Mouse (Mus musculus): ENCODE measurements around the gene 5730455P16Rik.
A peak's percentile ranks its signal among the peaks of the same experiment; 100 is the strongest.
"Not testable (repeated sequence)": the region's sequence is repeated elsewhere in the genome, so short reads cannot be mapped to it uniquely, and the experiment has no call there.

The 5730455P16Rik gene

DNA sequence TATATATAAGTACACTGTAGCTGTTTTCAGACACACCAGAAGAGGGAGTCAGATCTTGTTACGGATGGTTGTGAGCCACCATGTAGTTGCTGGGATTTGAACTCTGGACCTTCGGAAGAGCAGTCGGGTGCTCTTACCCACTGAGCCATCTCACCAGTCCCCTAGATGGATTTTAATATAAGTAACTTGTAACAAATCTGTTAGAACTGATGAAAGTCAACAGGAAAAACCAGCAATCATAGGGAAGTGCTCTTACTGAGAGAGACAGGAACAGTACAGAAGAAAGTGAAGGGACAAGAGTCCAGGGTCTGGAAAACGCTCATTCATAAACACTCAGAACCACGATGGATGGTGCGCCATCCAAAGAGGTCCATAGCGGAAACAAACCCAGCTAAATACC, 1.4 kb upstream of the 5730455P16Rik start:
- not testable (repeated sequence) for DNase-seq (ENCODE audit: low spot score in 2 of 2)

DNA sequence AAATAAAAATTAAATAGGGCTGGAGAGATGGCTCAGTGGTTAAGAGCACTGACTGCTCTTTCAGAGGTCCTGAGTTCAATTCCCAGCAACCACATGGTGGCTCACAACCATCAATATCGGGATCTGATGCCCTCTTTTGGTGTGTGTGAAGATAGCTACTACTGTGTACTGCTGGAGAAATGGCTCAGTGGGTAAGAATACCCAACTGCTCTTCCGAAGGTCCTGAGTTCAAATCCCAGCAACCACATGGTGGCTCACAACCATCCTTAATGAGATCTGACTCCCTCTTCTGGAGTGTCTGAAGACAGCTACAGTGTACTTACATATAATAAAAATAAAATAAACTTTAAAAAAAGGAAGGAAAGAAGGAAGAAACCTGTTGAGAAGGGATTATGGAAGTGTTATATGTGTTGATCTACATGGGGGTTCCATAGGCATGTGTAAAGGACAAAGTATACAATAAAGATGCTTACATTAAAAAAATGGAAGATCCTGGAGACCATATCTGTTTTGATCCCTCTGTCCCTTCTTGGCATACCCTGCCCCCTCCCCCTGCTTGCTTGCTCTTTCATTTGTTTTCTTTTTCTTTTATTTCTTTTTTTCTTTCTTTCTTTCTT, 726 bp upstream of the 5730455P16Rik start:
- not testable (repeated sequence) for DNase-seq (ENCODE audit: low spot score in 2 of 2)

DNA sequence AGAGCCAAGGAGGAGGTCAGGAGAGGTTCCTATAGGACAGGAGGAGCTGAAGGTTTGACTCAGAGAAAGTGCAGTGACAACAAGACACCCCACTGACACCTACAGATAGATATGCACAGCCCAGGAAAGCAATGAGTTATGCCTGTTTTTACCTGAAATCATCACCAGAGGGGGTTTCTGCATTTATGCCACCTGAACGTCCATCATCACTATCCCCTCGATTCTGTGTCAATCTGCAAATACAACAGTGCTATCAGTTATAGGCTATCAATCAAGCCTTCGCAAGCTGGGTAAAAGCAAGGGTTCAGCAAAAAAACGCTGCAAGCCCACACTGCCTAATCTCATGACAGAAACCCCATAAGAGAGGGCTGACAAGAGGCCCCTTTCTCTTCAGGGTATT, 1.2 kb downstream of the 5730455P16Rik start:
- peak in 1 of 2 experiments; percentile 22 for DNase-seq (ENCODE audit: low spot score in 2 of 2)

DNA sequence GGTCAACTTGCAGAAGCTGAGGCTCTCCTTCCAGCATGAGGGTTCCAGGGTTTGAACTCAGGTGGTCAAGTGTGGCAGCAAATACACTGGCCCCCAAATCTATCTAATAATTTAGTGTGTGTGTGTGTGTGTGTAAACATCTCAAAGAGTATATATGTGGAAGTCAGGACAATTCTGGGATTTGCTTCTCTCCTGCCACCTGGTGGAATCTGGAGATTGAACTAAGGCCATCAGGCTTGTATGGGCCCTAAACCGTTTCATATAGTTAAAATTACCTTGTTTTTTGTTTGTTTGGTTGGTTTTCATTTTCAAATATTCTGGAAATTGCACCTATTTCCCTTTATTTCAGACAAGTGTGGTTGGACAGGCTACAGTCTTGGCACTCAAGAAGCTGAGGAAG, 8.9 kb downstream of the 5730455P16Rik start:
- no peak for DNase-seq (ENCODE audit: low spot score in 2 of 2)

DNA sequence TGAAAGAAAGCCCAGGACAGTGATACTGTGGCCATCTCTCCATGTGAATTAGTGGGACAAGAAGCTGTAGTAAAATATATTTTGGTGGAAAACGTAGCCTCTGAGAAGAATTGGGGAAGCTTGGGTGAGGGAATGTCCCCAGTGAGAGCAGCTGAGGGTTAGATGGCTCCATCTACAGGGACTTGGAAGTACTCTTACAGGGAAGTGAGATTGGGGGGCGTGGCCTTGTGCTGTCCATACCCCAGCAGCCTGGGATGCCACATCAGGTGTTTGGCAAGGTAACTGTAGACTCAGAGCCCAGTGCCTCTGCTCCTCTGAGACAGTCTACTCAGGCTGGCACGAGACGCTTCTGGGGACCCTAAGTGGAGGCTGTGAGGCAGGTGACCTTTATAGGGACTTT, 23.0 kb downstream of the 5730455P16Rik start:
- DNase-seq (ENCODE audit: low spot score in 2 of 2), result no peak

DNA sequence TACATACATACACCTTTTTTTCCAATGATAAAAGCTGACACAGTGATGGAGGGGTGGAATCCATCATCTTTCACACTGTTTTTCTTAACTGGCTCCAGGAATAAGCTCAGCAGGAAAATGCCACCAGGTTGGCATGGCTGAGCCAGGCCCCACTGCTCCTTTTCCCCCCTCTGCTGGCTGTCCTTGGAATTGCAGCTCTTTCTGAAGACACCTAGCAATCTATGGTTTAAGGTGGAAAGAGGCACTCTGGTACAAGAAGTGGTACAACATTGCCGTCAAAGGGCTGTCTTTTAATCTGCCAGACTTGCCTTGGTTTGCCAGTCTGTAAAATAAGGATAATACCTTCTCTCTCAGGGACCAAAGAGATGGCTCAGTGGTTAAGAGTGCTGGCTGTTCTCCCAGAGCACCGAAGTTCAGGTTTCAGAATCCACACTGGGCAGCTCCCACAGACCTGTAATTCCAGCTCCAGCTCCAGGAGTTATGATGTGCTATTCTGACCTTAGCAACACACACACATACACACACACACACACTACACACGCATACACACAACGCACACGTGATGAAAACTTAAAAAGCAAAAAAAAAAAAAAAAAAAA, 25.9 kb downstream of the 5730455P16Rik start:
- peak; percentile 44 to 78 for DNase-seq (ENCODE audit: low spot score in 2 of 2)

DNA sequence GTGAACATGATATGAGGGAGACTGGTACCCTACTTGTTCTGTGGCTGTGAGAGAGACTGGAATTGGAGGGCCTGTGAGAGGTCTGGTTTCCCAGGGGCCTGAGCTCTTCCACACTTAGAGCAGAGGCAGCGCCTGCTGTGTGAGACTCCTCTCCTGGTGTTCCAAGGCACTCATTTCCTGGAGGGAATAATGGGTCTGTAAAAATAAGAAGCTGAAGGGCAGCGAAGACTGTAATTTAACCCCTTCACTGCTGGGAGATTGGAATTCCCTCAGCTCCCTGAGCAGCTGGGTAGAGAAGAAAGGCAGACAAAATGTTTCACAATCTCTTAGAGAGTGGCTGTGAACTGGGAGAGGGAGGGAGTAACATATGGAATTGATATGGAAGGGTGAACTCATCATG, 35.4 kb downstream of the 5730455P16Rik start:
- DNase-seq (ENCODE audit: low spot score in 2 of 2), result no peak

DNA sequence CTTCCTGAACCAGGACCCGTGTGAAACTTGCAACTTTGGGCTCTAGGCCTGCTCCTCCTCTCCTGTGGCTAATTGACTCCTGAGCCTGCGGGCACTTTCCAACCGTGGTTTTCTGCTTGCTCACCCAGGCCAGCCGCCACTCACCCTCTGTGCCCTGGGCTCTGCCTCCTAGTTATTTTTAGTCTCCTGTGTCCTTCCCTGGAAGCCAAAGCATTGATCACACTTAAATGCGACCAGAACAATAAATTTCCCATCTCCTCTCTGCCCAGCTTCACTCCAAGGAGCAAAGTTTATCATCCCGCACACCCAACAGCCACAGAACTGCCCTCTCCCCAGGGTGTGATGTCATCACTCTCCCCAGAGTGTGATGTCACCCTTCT, 41.5 kb downstream of the 5730455P16Rik start:
- DNase-seq (ENCODE audit: low spot score in 2 of 2), result no peak

DNA sequence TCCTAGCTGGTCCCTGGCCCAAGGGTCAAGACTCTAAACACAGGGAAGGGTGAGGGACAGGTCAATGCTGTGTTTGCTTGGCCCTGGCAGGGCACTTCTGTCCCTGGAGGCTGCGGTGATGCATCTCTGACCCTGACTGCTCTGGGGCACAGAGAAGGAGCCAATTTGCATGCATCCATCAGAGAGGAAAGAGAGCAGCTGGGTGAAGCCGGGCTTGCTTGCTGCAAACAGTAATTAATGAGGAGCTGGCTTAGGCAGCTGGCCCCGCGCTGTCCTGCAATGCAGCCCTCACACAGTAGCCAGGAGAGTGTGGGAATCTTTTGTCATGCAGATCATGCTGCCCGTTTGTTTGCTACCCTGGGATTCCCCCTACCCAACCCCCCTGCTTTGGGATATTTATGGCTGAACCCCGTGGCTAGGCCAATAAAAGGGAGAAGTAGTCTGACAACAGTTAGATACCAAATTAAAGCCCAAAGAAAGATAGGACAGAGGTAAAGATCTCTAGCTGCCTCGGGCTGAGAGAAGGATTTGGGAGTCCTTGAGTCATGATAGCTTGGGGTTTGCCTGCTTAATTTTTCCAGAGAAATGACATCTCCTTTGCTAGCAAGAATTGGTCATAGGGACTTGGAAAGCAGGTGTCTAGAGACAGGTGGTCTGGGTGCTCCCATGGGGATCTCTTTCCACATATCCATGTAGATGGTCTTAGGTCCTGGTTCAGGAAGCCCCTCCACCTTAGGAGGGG, 42.1 kb downstream of the 5730455P16Rik start:
- DNase-seq (ENCODE audit: low spot score in 2 of 2), result no peak

DNA sequence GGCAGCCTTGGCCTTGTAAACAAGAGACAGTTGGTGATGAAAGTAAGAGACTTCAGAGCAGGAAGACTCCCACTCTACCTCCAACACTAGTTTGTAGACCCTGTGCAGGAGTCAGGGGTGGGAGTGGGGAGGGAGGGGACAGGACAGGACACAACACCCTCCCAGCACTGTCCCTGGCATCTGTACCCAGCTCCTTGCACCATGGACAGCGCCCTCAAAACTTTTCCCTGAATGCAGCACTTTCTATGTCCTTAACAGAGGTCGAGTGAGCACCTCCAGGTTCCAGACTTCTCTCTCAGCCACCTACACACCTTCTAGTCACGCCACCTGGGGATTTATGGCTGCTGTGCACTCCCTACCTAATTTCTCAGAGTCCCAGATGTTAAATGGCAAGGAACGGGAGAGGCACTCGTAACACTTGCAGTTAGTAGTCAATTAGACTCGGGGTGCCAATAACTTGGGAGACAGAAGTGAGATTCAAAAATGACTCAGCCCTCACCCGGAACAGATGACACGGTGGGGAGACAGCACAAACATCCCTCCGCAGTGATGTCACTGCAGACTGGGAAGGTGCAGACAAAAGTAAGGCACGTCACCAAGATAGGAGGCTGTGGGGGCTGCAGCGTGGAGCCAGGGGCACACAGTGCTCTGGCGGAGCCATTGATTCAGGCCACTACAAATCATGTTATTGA, 45.0 kb downstream of the 5730455P16Rik start:
- DNase-seq (ENCODE audit: low spot score in 2 of 2), result no peak

DNA sequence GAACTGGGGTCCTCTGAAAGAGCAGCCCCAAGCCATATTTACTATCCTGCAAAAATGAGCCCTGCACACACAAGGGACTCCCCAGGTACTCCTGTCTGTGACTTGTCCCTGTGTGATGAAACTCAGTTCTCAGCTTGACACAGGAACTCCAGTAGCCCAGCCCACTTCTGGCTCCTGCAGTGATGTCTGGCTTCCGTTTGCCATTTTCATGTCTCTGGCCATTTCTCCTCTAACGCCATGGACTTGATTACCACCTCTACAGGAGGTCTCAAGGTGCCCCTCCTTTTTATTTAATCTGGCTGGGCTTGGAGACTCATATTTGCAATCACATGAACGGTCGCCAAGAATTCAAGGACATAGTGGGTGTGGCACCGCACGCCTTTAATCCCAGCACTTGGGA, 53.2 kb downstream of the 5730455P16Rik start:
- DNase-seq (ENCODE audit: low spot score in 2 of 2), result no peak

DNA sequence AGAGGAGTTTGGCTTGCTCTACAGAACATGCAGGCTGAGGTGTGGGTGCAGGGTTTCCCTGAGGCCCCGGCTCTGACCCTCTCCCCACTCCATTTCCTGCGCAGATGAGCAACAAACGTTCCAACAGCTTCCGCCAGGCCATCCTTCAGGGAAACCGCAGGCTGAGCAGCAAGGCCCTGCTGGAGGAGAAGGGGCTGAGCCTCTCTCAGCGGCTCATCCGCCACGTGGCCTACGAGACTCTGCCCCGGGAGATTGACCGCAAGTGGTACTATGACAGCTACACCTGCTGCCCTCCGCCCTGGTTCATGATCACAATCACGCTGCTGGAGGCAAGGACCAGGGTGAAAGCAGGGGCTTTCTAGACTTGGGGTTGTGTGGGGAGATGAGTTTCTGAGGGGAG, 54.6 kb downstream of the 5730455P16Rik start:
- no peak for DNase-seq (ENCODE audit: low spot score in 2 of 2)

DNA sequence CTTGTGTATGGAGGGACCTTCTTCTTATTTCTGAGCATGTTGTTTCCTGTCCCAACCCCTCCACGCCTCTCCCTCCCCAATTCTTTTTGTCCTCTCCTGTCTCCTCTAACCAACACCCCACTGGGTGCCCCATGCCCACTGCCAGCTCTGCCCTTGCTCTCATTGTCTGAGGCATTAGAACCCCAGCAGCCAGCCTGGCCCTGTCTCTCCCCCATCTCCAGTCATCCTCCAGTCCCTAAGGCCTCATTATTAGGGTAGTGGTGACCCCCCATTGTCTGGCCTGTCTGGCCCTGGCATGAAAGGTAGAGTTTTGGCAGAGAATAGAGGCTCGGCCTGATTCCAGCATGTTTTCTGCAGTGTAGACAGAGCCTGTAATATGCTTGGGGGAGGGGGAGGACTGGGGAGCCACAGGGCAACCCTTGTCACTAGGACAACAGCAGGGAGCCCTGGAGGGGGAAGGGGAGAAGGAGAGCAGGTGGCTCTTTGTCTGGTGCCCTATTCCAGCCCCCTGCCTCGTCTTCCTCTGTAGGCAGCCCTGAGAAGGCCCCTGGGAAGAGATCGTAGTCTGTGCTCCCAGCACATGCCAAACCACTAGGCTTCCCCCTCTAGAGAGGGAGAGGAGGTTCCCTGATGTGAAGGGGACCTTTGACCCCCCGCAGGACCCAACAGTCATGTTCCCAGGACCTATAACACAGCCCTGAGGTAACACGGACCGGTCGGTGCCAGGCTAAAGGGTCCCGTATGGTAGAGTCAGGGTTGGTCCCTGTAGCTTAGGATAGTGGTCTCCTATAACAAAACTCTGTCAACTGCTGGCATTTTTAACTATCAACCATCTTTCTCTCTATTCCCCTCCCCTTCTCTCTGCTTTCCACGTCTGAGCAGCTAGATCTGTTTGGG, 61.8 kb downstream of the 5730455P16Rik start:
- DNase-seq (ENCODE audit: low spot score in 2 of 2), result no peak

DNA sequence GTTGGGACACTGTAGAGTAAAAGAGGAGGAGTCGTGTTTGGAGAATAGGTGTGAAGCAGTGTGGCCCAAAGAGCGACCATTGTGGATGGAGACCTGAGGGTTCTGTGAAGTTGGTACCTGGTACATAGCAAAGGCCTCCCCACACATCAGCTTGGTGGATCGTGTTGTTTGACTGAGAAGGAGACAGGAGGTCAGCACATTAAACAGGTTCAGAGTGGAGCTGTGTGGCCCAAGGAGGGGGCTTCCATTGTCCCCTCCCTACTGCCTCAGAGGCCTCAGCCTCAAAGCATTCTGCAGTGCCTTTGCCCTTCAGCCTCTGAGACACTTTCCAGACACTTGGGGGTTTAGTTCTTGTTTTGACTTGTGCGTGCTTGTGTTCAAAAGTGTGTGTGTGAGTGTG, 63.9 kb downstream of the 5730455P16Rik start:
- no peak for DNase-seq (ENCODE audit: low spot score in 2 of 2)

DNA sequence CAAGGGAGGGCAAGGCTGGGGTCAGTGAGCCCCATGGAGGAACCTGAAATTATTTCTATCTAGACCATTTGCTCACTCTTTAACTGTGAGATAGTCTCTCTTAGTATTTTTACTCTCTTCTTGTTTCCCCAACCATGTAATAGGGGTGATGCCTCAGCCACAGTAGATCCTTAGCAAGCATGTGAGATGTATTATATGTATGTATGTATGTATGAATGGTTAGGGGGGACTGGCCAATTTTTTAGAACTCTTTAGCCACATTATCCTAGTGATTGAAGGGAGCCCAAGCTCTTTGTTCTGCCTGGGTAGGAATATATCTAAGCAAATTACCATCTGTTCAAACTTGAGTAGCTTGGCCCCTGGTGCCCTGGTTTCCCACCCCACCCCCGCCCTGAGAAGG, 64.4 kb downstream of the 5730455P16Rik start:
- no peak for DNase-seq (ENCODE audit: low spot score in 2 of 2)

DNA sequence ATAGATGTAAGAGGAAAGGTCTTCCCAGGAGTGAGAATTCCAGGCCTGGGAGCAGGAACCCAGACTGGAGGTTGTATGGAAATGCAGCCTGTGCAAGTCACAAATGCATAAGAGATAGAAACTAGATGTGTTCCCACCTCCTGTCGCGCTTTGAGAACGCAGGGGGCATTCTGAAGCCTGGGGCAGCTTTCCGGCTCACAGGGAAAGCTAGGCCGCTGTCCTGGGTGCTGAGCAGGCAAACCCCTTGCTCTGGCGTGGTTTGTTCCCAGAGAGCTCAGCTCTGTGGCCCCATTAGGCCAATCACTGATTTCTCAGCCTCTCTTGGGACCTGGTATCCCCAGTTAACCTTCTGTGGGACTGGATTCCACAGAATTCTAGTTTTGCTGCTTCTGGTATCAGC, 65.3 kb downstream of the 5730455P16Rik start:
- DNase-seq (ENCODE audit: low spot score in 2 of 2), result no peak

DNA sequence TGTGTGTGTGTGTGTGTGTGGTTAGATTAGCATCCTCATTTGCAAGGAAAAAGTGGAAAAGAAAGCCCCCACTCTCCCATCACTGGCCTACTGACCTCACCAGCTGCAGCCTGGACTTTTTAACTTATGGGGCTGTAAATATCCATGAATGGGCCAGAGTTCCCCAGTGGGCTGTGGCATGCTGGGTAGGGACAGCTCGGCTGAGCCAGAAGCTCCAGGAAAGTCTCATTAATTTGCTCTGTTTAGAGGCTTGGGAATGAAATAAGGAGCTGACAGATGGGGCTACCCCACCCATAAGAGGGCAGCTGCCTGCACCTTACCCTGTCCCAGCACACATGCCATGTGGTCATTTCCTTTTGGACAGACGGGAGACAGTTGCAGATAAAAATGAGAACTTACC, 65.8 kb downstream of the 5730455P16Rik start:
- DNase-seq (ENCODE audit: low spot score in 2 of 2), result no peak

DNA sequence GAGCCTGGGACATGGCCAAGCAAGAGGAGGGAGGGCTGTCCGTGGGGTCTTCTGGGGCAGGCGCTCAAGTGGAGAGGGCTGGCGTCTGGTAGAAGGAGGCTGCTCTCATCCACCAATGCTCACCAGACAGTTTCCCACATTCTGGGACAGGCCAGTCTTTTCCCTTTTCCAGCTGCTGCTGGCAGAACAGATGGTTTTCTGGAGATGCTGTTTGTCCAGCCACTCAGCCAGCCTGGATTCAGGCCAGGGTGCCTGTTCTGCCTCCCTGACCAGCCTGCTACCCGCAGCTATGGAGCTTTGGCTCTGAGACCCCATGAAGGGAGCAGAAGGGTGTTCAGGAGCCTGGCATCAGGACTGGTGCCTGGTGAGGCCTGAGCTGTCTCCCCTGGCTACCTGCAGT, 66.6 kb downstream of the 5730455P16Rik start:
- DNase-seq (ENCODE audit: low spot score in 2 of 2), result no peak
